11 mouse cellular contexts compared by ENCODE assay signal in the genomic region with DNA sequence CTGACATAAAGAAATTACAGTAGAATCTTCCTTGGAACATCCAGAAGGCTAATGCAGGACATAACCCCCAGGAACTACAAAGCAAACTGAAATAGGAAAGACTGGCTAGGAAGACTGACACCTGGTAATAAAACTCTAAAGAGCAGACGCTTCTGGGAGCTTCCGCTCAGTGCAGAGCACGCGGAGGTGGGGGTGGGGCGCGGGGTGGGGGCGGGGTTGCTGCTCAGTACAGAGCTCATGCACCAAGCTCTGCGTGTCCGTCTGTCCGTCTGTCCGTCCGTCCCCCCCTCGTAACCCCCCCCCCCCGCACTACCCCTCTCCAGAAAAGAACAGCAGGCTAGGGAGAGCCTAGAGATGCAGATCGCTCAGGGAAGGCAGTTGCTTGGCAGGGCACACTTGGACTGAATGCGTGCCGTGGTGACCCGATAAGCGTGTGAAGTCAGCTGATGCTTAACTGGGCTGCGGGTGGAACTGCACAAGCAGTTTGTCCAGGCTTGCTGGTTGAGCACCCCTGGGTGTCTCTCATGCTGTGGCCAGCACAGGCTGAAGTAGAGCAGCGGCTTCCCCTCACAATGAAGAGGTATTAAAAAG.
DNase-seq lines count a peak whose midpoint lies in the region; ATAC-seq lines count a peak whose summit lies in the region.
"Had no signal": no experiment of that assay in that cellular context is flagged by ENCODE, and none has a peak within 500 bp of the region (broad histone marks: within the 10 kb centered on the region; RNA-seq: fewer than 3 reads in every experiment).

No protein-coding gene starts in this region.

- 82% methylated on average over 21 of the region's 21 CpGs for WGBS in embryonic facial prominence, embryonic 12.5 days
- WGBS in embryonic facial prominence, embryonic 10.5 days, result 88% methylated on average over 21 of the region's 21 CpGs
- WGBS in liver, embryonic 13.5 days (ENCODE audit: insufficient replicate concordance), result 71% methylated on average over 21 of the region's 21 CpGs

- no peak for DNase-seq in embryonic facial prominence, embryonic 10.5 days (ENCODE audit: low spot score)
- no peak for DNase-seq in liver, embryonic 13.5 days
- DNase-seq in liver, result no peak
- DNase-seq in adrenal gland, postnatal 10 days, result no peak
- no peak for DNase-seq in cerebellum, postnatal 36 days
- DNase-seq: kidney, postnatal 10 days; left cerebral cortex, postnatal 4 days had no signal

- H3K9ac ChIP-seq in embryonic facial prominence, embryonic 12.5 days, result no peak overlapping the region
- no peak overlapping the region for H3K9ac ChIP-seq in liver, embryonic 13.5 days

- H3K4me3 ChIP-seq in embryonic facial prominence, embryonic 12.5 days, result no peak overlapping the region
- H3K4me3 ChIP-seq in embryonic facial prominence, embryonic 10.5 days, result no peak overlapping the region
- no peak overlapping the region for H3K4me3 ChIP-seq in liver, embryonic 13.5 days (replicated peaks)
- H3K4me3 ChIP-seq: myocyte had no signal

- no peak overlapping the region for H3K27ac ChIP-seq in embryonic facial prominence, embryonic 12.5 days
- H3K27ac ChIP-seq in embryonic facial prominence, embryonic 10.5 days (replicated peaks), result no peak overlapping the region
- H3K27ac ChIP-seq in liver, embryonic 13.5 days, result no peak overlapping the region

- no peaks in the 10 kb centered on the region for H3K36me3 ChIP-seq in embryonic facial prominence, embryonic 12.5 days
- H3K36me3 ChIP-seq in embryonic facial prominence, embryonic 10.5 days (replicated peaks), result no peaks in the 10 kb centered on the region
- no peaks in the 10 kb centered on the region for H3K36me3 ChIP-seq in liver, embryonic 13.5 days

- H3K27me3 ChIP-seq in embryonic facial prominence, embryonic 12.5 days, result no peaks in the 10 kb centered on the region
- no peaks in the 10 kb centered on the region for H3K27me3 ChIP-seq in embryonic facial prominence, embryonic 10.5 days (replicated peaks; ENCODE audit: low read depth, poor library complexity, severe bottlenecking)
- H3K27me3 ChIP-seq in liver, embryonic 13.5 days, result no peaks in the 10 kb centered on the region

- no peaks in the 10 kb centered on the region for H3K9me3 ChIP-seq in embryonic facial prominence, embryonic 12.5 days
- H3K9me3 ChIP-seq in embryonic facial prominence, embryonic 10.5 days, result no peaks in the 10 kb centered on the region
- no peaks in the 10 kb centered on the region for H3K9me3 ChIP-seq in liver, embryonic 13.5 days (replicated peaks)

- H3K4me2 ChIP-seq in embryonic facial prominence, embryonic 12.5 days (replicated peaks), result no peak overlapping the region
- no peak overlapping the region for H3K4me2 ChIP-seq in liver, embryonic 13.5 days

- no peaks in the 10 kb centered on the region for H3K4me1 ChIP-seq in embryonic facial prominence, embryonic 12.5 days
- no peaks in the 10 kb centered on the region; the same call in 1 of the 2 replicates for H3K4me1 ChIP-seq in embryonic facial prominence, embryonic 10.5 days
- H3K4me1 ChIP-seq in liver, embryonic 13.5 days (replicated peaks), result no peaks in the 10 kb centered on the region

- 0 out of 2 replicates have a peak, but pooled peaks have one; percentile 28 for ATAC-seq in embryonic facial prominence, embryonic 12.5 days (ENCODE audit: insufficient number of reproducible peaks, insufficient read depth, low FRiP score, low TSS enrichment)
- peak; percentile 34; the same call in 1 of the 2 replicates for ATAC-seq in liver, embryonic 13.5 days (ENCODE audit: low read depth)
- peak; percentile 60 for ATAC-seq in common myeloid progenitor, adult 5-6 weeks (replicated peaks; ENCODE audit: low read depth, poor library complexity, severe bottlenecking)
- peak; percentile 86 for ATAC-seq in megakaryocyte-erythroid progenitor cell, adult 5-6 weeks (replicated peaks; ENCODE audit: low FRiP score, low TSS enrichment, poor library complexity, severe bottlenecking)

Comparison
In these comparisons a context has a peak if more than half of its experiments do, and no peak if none do; other contexts are left out.
1. ATAC-seq: peak in every context shown above with its lines; median percentile 86 in megakaryocyte-erythroid progenitor cell, adult 5-6 weeks; 60 in common myeloid progenitor, adult 5-6 weeks; 34 in liver, embryonic 13.5 days; 28 in embryonic facial prominence, embryonic 12.5 days.